Comparison of ENCODE assay signal across 21 mouse cellular contexts in genomic region chr2:35338036-35338435, GRCm38 (mm10). TPM values are rescaled to one million over a fixed set of nuclear protein-coding genes. Genes with fewer than 3 reads are reported as not detected.
DNase-seq lines count a peak whose midpoint lies in the region; ATAC-seq and TF ChIP-seq lines count a peak whose summit lies in the region.
"Had no signal": no experiment of that assay in that cellular context is flagged by ENCODE, and none has a peak within 500 bp of the region (broad histone marks: within the 10 kb centered on the region; RNA-seq: fewer than 3 reads in every experiment).

No protein-coding gene starts in this region.

- no peak overlapping the region for H3K4me2 ChIP-seq in embryonic facial prominence, embryonic 11.5 days (ENCODE audit: low read depth, low read length)
- H3K4me2 ChIP-seq in liver, embryonic 11.5 days: no peak overlapping the region
- H3K4me2 ChIP-seq in intestine, embryonic 15.5 days (replicated peaks): no peak overlapping the region
- H3K4me2 ChIP-seq in stomach, embryonic 15.5 days: no peak overlapping the region

- no peaks in the 10 kb centered on the region; the same call in 1 of the 2 replicates for H3K79me2 ChIP-seq in liver, adult 2 months (ENCODE audit: control insufficient read depth, insufficient read depth, low read length)

- H3K4me1 ChIP-seq in embryonic facial prominence, embryonic 11.5 days (ENCODE audit: control insufficient read depth, insufficient read depth, low read length): no peaks in the 10 kb centered on the region
- peaks cover 29% of the 10 kb centered on the region for H3K4me1 ChIP-seq in embryonic facial prominence, embryonic 10.5 days
- peaks cover 11% of the 10 kb centered on the region; the same call in 1 of the 2 replicates for H3K4me1 ChIP-seq in liver, adult 2 months (ENCODE audit: control insufficient read depth, insufficient read depth, low read length)
- peaks cover 33% of the 10 kb centered on the region for H3K4me1 ChIP-seq in liver, embryonic 11.5 days (replicated peaks; ENCODE audit: control insufficient read depth, insufficient read depth, low read length)
- peaks cover 18% of the 10 kb centered on the region for H3K4me1 ChIP-seq in intestine, embryonic 15.5 days (replicated peaks)
- peaks cover 12% of the 10 kb centered on the region for H3K4me1 ChIP-seq in stomach, embryonic 15.5 days

- H3K27me3 ChIP-seq in embryonic facial prominence, embryonic 11.5 days (ENCODE audit: control insufficient read depth, insufficient read depth, low read length): no peaks in the 10 kb centered on the region
- peaks cover 21% of the 10 kb centered on the region for H3K27me3 ChIP-seq in embryonic facial prominence, embryonic 10.5 days (replicated peaks; ENCODE audit: low read depth, poor library complexity, severe bottlenecking)
- H3K27me3 ChIP-seq in liver, adult 2 months (ENCODE audit: control insufficient read depth, insufficient read depth, low read length): no peaks in the 10 kb centered on the region
- no peaks in the 10 kb centered on the region for H3K27me3 ChIP-seq in liver, embryonic 11.5 days (replicated peaks; ENCODE audit: control insufficient read depth, insufficient read depth, low read length)
- H3K27me3 ChIP-seq in intestine, embryonic 15.5 days (replicated peaks): no peaks in the 10 kb centered on the region
- no peaks in the 10 kb centered on the region for H3K27me3 ChIP-seq in stomach, embryonic 15.5 days (replicated peaks)
- H3K27me3 ChIP-seq: liver, embryonic 13.5 days; megakaryocyte, embryonic 14.5 days; neural tube, embryonic 15.5 days had no signal

- DNase-seq in embryonic facial prominence, embryonic 11.5 days (ENCODE audit: low spot score): peak; percentile 42
- DNase-seq in embryonic facial prominence, embryonic 10.5 days (ENCODE audit: low spot score): no peak
- no peak for DNase-seq in liver, adult 2 months (ENCODE audit: extremely low read depth, low read depth, low spot score)
- no peak for DNase-seq in liver, embryonic 11.5 days (ENCODE audit: low spot score)
- no peak for DNase-seq in right cerebral cortex, postnatal 14 days
- DNase-seq: cerebellum, postnatal 14 days; kidney, adult 11 months; liver, embryonic 13.5 days had no signal

- TF ChIP-seq POLR2A in liver, adult 2 months (IDR thresholded peaks at IDR 0.05; ENCODE audit: extremely low read depth, insufficient read depth, low read length): no peak

- no peak overlapping the region for H3K27ac ChIP-seq in embryonic facial prominence, embryonic 11.5 days (replicated peaks; ENCODE audit: low read depth, low read length)
- no peak overlapping the region for H3K27ac ChIP-seq in embryonic facial prominence, embryonic 10.5 days (replicated peaks)
- peak overlapping the region; percentile 83 for H3K27ac ChIP-seq in liver, adult 2 months (replicated peaks; ENCODE audit: insufficient read depth, low read depth, low read length)
- H3K27ac ChIP-seq in liver, embryonic 11.5 days (ENCODE audit: low read depth, low read length): no peak overlapping the region
- peak overlapping the region; percentile 57; the same call in 1 of the 2 replicates for H3K27ac ChIP-seq in intestine, embryonic 15.5 days
- peak overlapping the region; percentile 53 for H3K27ac ChIP-seq in stomach, embryonic 15.5 days

- H3K9me3 ChIP-seq in embryonic facial prominence, embryonic 11.5 days (replicated peaks; ENCODE audit: control insufficient read depth, low read length): no peaks in the 10 kb centered on the region
- no peaks in the 10 kb centered on the region for H3K9me3 ChIP-seq in embryonic facial prominence, embryonic 10.5 days
- no peaks in the 10 kb centered on the region for H3K9me3 ChIP-seq in liver, embryonic 11.5 days (ENCODE audit: control insufficient read depth, low read length)
- no peaks in the 10 kb centered on the region for H3K9me3 ChIP-seq in intestine, embryonic 15.5 days
- H3K9me3 ChIP-seq in stomach, embryonic 15.5 days: no peaks in the 10 kb centered on the region
- H3K9me3 ChIP-seq: forebrain, embryonic 10.5 days; liver, embryonic 13.5 days; megakaryocyte, embryonic 14.5 days; neural tube, embryonic 15.5 days had no signal

- TF ChIP-seq CTCF in liver, adult 2 months (IDR thresholded peaks at IDR 0.05; ENCODE audit: low read depth, low read length): no peak

- ATAC-seq in embryonic facial prominence, embryonic 11.5 days (replicated peaks; ENCODE audit: insufficient number of reproducible peaks, low FRiP score, low TSS enrichment, low read depth): no peak
- no peak for ATAC-seq in liver, embryonic 11.5 days (replicated peaks; ENCODE audit: low FRiP score)
- ATAC-seq in intestine, embryonic 15.5 days: no peak
- no peak for ATAC-seq in stomach, embryonic 15.5 days (ENCODE audit: insufficient read depth, low FRiP score, low read depth)
- ATAC-seq in megakaryocyte-erythroid progenitor cell, adult 5-6 weeks (replicated peaks; ENCODE audit: low FRiP score, low TSS enrichment, poor library complexity, severe bottlenecking): no peak

- no peak overlapping the region for H3K4me3 ChIP-seq in embryonic facial prominence, embryonic 11.5 days (ENCODE audit: low read depth, low read length)
- H3K4me3 ChIP-seq in embryonic facial prominence, embryonic 10.5 days: no peak overlapping the region
- H3K4me3 ChIP-seq in liver, adult 2 months (ENCODE audit: insufficient read depth, low read depth, low read length): no peak overlapping the region
- no peak overlapping the region for H3K4me3 ChIP-seq in liver, embryonic 11.5 days (ENCODE audit: low read depth, low read length)
- H3K4me3 ChIP-seq in intestine, embryonic 15.5 days (replicated peaks): no peak overlapping the region
- no peak overlapping the region for H3K4me3 ChIP-seq in stomach, embryonic 15.5 days (replicated peaks)
- H3K4me3 ChIP-seq: neural tube, embryonic 15.5 days had no signal

- WGBS in embryonic facial prominence, embryonic 11.5 days: 87% methylated on average over 1 of the region's 1 CpGs
- WGBS in embryonic facial prominence, embryonic 10.5 days: 71% methylated on average over 1 of the region's 1 CpGs
- 5% methylated on average over 1 of the region's 1 CpGs for WGBS in liver, adult 2 months
- WGBS in liver, embryonic 11.5 days: 58% methylated on average over 1 of the region's 1 CpGs
- WGBS in intestine, embryonic 15.5 days: 40% methylated on average over 1 of the region's 1 CpGs
- 49% methylated on average over 1 of the region's 1 CpGs for whole genome bisulfite sequencing in stomach, embryonic 15.5 days

- no peaks in the 10 kb centered on the region for H3K36me3 ChIP-seq in embryonic facial prominence, embryonic 11.5 days (replicated peaks; ENCODE audit: control insufficient read depth, insufficient read depth, low read depth, low read length)
- no peaks in the 10 kb centered on the region for H3K36me3 ChIP-seq in embryonic facial prominence, embryonic 10.5 days (replicated peaks)
- H3K36me3 ChIP-seq in liver, adult 2 months (ENCODE audit: control insufficient read depth, insufficient read depth, low read length): no peaks in the 10 kb centered on the region
- H3K36me3 ChIP-seq in liver, embryonic 11.5 days (ENCODE audit: control insufficient read depth, insufficient read depth, low read length): no peaks in the 10 kb centered on the region
- H3K36me3 ChIP-seq in intestine, embryonic 15.5 days: no peaks in the 10 kb centered on the region
- H3K36me3 ChIP-seq in stomach, embryonic 15.5 days: no peaks in the 10 kb centered on the region
- H3K36me3 ChIP-seq: forebrain, embryonic 10.5 days; neural tube, embryonic 15.5 days had no signal

- no peak overlapping the region for H3K9ac ChIP-seq in embryonic facial prominence, embryonic 11.5 days (replicated peaks; ENCODE audit: low read length)
- H3K9ac ChIP-seq in liver, adult 2 months (ENCODE audit: low read depth, low read length): no peak overlapping the region
- H3K9ac ChIP-seq in liver, embryonic 11.5 days (ENCODE audit: low read depth, low read length): no peak overlapping the region
- H3K9ac ChIP-seq in intestine, embryonic 15.5 days: no peak overlapping the region
- H3K9ac ChIP-seq in stomach, embryonic 15.5 days: no peak overlapping the region

RNA-seq across cellular contexts. Expression of gene Stom, which starts 1.3 kb away (rescaled TPM):
- polyA plus RNA-seq in embryonic facial prominence, embryonic 11.5 days (2014; fragmentation: Nextera tagmentation; extraction: Ambion mirVana): 22.7 and 23.1 TPM in 2 replicates
- 18.0 and 18.9 TPM in 2 replicates for polyA plus RNA-seq in embryonic facial prominence, embryonic 10.5 days (2016; fragmentation: Nextera tagmentation; extraction: Ambion mirVana)
- 42.4 and 46.7 TPM in 2 replicates for total RNA-seq in liver, adult 2 months (2014; rRNA removed)
- 34.2 and 40.3 TPM in 2 replicates for polyA plus RNA-seq in liver, adult 2 months (2012; rRNA removed)
- 87.7 and 97.0 TPM in 2 replicates for polyA plus RNA-seq in liver, embryonic 11.5 days (2014; fragmentation: Nextera tagmentation; extraction: Ambion mirVana)
- polyA plus RNA-seq in intestine, embryonic 15.5 days (2015; fragmentation: Nextera tagmentation; extraction: Ambion mirVana): 62.7 and 70.0 TPM in 2 replicates
- 67.2 and 74.4 TPM in 2 replicates for polyA plus RNA-seq in stomach, embryonic 15.5 days (2015; fragmentation: Nextera tagmentation; extraction: Ambion mirVana)
- 142 and 145 TPM in 2 replicates for total RNA-seq in megakaryocyte-erythroid progenitor cell, adult 5-6 weeks (2014; fragmentation: Nextera tagmentation)
- total RNA-seq in megakaryocyte-erythroid progenitor cell, adult 5-6 weeks (2017): 155 and 216 TPM in 2 replicates

RNA-seq across cellular contexts. Expression of gene 4930568D16Rik, which starts 29.5 kb away (rescaled TPM):
- polyA plus RNA-seq in embryonic facial prominence, embryonic 11.5 days (2014; fragmentation: Nextera tagmentation; extraction: Ambion mirVana): not detected in 2 replicates
- not detected in 2 replicates for polyA plus RNA-seq in embryonic facial prominence, embryonic 10.5 days (2016; fragmentation: Nextera tagmentation; extraction: Ambion mirVana)
- total RNA-seq in liver, adult 2 months (2014; rRNA removed): not detected in 2 replicates
- not detected in 2 replicates for polyA plus RNA-seq in liver, adult 2 months (2012; rRNA removed)
- polyA plus RNA-seq in liver, embryonic 11.5 days (2014; fragmentation: Nextera tagmentation; extraction: Ambion mirVana): not detected in 2 replicates
- polyA plus RNA-seq in intestine, embryonic 15.5 days (2015; fragmentation: Nextera tagmentation; extraction: Ambion mirVana): not detected in 2 replicates
- not detected in 2 replicates for polyA plus RNA-seq in stomach, embryonic 15.5 days (2015; fragmentation: Nextera tagmentation; extraction: Ambion mirVana)
- not detected in 2 replicates for total RNA-seq in megakaryocyte-erythroid progenitor cell, adult 5-6 weeks (2014; fragmentation: Nextera tagmentation)
- not detected in 2 replicates for total RNA-seq in megakaryocyte-erythroid progenitor cell, adult 5-6 weeks (2017)
- total RNA-seq: adrenal gland, adult 18-20 months; granulocyte monocyte progenitor cell, adult 5-6 weeks; heart, postnatal 4 days; layer of hippocampus, adult 18-20 months; left cerebral cortex, postnatal 10 days; monocyte, adult 5-6 weeks had no signal
- polyA plus RNA-seq: forebrain, embryonic 10.5 days; frontal cortex, adult 2 months; liver, embryonic 13.5 days; neural tube, embryonic 15.5 days had no signal

RNA-seq across cellular contexts. Expression of gene 4930402F06Rik, which starts 58.9 kb away (rescaled TPM):
- not detected in 2 replicates for polyA plus RNA-seq in embryonic facial prominence, embryonic 11.5 days (2014; fragmentation: Nextera tagmentation; extraction: Ambion mirVana)
- not detected in 2 replicates for polyA plus RNA-seq in embryonic facial prominence, embryonic 10.5 days (2016; fragmentation: Nextera tagmentation; extraction: Ambion mirVana)
- not detected in 2 replicates for total RNA-seq in liver, adult 2 months (2014; rRNA removed)
- not detected in 2 replicates for polyA plus RNA-seq in liver, adult 2 months (2012; rRNA removed)
- not detected in 2 replicates for polyA plus RNA-seq in liver, embryonic 11.5 days (2014; fragmentation: Nextera tagmentation; extraction: Ambion mirVana)
- polyA plus RNA-seq in intestine, embryonic 15.5 days (2015; fragmentation: Nextera tagmentation; extraction: Ambion mirVana): not detected in 2 replicates
- not detected in 2 replicates for polyA plus RNA-seq in stomach, embryonic 15.5 days (2015; fragmentation: Nextera tagmentation; extraction: Ambion mirVana)
- total RNA-seq in megakaryocyte-erythroid progenitor cell, adult 5-6 weeks (2014; fragmentation: Nextera tagmentation): not detected in 2 replicates
- not detected in 2 replicates for total RNA-seq in megakaryocyte-erythroid progenitor cell, adult 5-6 weeks (2017)
- total RNA-seq: adrenal gland, adult 18-20 months; granulocyte monocyte progenitor cell, adult 5-6 weeks; heart, postnatal 4 days; layer of hippocampus, adult 18-20 months; left cerebral cortex, postnatal 10 days; monocyte, adult 5-6 weeks had no signal
- polyA plus RNA-seq: forebrain, embryonic 10.5 days; frontal cortex, adult 2 months; liver, embryonic 13.5 days; neural tube, embryonic 15.5 days had no signal

Comparison
In these comparisons a context has a peak if more than half of its experiments do, and no peak if none do; other contexts are left out.
1. H3K27ac ChIP-seq: peak in liver, adult 2 months (single experiment), intestine, embryonic 15.5 days (single experiment) and stomach, embryonic 15.5 days (single experiment); none in embryonic facial prominence, embryonic 11.5 days (single experiment), embryonic facial prominence, embryonic 10.5 days (single experiment) and liver, embryonic 11.5 days (single experiment).